Mouse (Mus musculus) liver, adult (tissue): ENCODE data around the gene Sfmbt2.

ENCODE experiments used
- GATA4 ChIP-seq: IDR thresholded peaks from 2 replicates; pipeline ENCODE4 v1.6.1; 2014; ENCODE audit warnings: mild to moderate bottlenecking, low read length; ENCODE audit not compliant: insufficient replicate concordance

Sfmbt2 gene

GRCm38 (mm10) chr2:10370176-10370575, at the start of gene Sfmbt2:
Gene Sfmbt2 (plus strand): TSS chr2:10370510.
- TF ChIP-seq GATA4: no peak

DNA sequence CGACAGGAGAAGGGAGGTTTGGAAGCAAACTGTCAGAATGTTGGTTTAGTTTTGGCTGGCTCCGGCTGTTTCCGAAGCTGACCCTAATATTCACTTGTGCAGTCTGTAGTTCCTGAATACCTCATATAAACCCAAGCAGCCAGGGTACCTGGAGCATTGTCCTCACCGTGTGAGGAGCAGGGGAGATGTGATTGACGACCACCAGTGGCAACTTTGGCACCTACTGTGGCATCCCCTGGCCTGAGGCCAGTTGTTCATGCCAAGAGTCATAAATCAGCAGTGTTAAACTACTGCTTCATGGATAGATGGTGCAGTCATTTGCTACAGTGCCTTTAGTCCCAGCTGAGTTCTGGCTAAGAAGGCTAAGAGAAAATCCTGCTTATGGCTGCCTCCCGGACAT, 49.2 kb upstream of the Sfmbt2 start:
- TF ChIP-seq GATA4: no peak

DNA sequence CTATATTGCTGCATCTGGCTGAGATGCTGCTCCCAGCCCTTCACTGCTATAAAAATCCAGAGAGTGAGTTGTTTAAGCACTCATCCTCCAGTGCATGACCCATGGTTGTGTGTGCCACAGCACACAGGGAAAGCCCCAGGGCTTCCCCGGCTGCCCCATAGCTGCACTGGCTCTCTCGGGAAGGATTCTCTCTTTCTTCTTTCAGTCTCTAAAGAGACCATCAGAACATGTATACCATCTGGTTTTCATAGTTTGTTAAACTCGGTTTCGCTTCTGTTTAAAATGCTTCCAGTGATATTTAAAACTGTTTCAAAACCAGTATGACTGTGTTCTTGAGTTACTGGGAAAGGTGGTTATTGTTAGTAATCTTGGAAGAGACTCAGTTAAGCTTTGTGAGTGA, 47.1 kb upstream of the Sfmbt2 start:
- no peak for TF ChIP-seq GATA4

DNA sequence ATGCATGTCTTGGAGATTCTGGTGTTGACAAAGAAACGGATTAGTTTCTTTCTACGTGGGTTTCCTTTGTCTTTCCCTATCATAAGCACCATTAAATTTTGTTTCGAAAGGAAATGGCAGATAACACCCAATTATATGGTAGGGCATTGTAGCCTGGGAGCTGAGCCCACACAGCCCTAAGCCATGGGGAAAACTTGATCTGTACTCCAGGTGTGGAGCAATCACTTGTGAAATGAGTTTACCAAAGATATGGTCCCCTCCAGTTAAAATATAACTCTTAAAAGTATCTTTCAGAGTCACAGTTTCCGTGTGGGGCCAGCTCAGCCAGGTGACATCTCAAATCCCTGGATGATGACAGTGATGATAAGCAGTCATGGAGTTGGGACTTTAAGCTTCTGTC, 45.3 kb upstream of the Sfmbt2 start:
- no peak for TF ChIP-seq GATA4

- no peak for TF ChIP-seq GATA4
Measured at GRCm38 (mm10) chr2:10330216-10330615, 40.1 kb upstream of the Sfmbt2 start.

DNA sequence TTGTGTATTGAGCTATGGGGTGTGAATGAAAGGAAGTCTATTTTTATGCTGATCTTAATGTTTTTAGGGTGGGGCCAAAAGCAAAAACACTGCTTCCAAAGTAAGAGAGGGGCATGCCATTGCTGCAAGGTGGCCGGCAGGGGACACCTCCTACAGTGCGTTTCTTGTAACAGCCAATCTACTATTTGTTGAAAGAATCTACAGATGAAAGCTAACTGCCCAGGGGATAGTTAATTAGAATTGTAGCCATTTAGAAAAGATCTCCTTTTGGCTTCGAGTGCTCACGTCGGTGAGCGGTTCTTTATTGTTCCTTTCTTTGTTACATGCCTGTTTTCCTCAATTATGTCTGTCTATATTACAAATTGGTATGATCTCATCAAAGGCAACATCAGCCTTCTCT, 36.0 kb upstream of the Sfmbt2 start:
- TF ChIP-seq GATA4: no peak

- no peak for TF ChIP-seq GATA4
Measured at GRCm38 (mm10) chr2:10335037-10335608, 35.2 kb upstream of the Sfmbt2 start.

- no peak for TF ChIP-seq GATA4
Measured at GRCm38 (mm10) chr2:10340022-10340421, 30.3 kb upstream of the Sfmbt2 start.

- TF ChIP-seq GATA4: no peak
Measured at GRCm38 (mm10) chr2:10343523-10343922, 26.8 kb upstream of the Sfmbt2 start.

DNA sequence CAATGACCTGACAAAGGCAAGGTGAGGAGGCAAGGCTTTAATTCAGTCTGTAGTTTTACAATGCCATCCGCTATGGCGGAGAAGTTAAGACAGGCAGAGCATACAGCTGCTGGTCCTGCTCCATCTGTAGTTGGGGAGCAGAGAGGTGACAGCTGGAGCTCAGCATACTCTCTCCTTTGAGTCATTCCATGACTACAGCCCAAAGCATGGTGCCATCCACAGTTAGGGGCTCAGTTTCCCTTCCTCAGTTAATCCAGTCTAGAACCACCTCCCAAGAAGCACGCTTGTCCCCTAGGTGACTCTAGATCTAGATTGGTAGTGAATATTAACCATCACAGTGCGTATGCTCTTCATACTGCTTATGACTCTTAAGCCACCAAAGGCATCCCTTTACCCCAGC, 23.1 kb upstream of the Sfmbt2 start:
- TF ChIP-seq GATA4: no peak

- TF ChIP-seq GATA4: no peak
Measured at GRCm38 (mm10) chr2:10348036-10348435, 22.3 kb upstream of the Sfmbt2 start.

GRCm38 (mm10) chr2:10350266-10350810, 20.0 kb upstream of the Sfmbt2 start:
- no peak for TF ChIP-seq GATA4

GRCm38 (mm10) chr2:10351125-10351524, 19.2 kb upstream of the Sfmbt2 start:
- TF ChIP-seq GATA4: no peak

DNA sequence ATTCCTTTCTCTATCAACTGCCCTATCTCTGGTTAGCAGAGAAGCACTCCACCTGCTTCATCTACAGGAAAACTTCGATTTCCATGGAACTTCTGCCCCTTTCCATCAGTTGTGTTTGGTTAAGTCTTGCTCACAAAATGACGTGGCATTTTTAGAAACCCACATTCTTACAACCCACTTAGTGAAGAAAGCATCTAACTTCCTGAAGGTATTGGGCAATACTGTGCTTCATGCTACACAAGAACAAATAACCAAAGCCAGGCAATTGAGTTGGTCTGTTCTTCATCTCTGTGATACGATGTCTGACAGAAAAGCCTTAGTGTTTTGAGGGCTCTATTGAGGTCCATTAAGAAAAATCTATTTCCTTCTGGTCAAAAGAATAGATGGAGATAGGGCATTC, 17.4 kb upstream of the Sfmbt2 start:
- TF ChIP-seq GATA4: no peak

GRCm38 (mm10) chr2:10353889-10354288, 16.4 kb upstream of the Sfmbt2 start:
- no peak for TF ChIP-seq GATA4

DNA sequence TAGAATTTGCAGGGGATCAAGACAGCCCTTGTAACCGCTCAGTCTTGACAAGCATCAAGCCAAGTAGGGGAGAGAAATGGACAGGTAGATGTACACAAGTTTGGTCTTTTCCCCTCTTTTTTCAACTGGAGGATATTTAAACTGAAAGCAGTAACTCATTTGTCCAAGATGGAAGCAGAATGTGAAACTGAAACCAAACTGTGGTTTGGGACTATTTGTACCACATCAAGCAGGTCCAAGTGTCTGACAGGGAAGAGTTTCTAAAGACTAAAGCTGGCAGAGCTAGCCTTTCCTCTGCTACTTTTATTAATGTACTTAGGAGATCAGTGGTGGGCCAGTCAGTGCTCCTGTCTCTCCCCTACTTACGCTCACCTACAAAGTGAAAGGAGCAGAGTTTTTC, 10.4 kb upstream of the Sfmbt2 start:
- no peak for TF ChIP-seq GATA4

GRCm38 (mm10) chr2:10365081-10365480, 5.2 kb upstream of the Sfmbt2 start:
- TF ChIP-seq GATA4: no peak

DNA sequence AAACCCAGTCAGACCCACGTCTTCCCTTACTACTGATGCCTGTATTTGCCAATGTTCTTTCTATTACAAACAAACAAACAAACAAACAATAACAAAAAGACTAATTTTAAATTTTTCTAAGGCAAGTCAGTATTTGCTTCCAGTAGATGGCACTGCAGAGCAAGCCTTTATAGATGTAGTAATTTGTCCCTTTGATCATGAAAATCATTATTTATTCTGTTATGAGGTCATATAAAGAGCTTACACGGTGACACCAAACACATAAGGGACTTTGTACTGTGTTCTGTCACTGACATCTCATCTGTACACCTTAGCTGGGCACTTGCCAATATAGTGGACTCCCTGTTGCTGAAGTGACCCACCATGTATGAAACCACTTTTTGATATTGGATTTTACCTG, 4.0 kb upstream of the Sfmbt2 start:
- no peak for TF ChIP-seq GATA4

- TF ChIP-seq GATA4: no peak
Measured at GRCm38 (mm10) chr2:10369676-10370075, 634 bp upstream of the Sfmbt2 start.
